Mouse (Mus musculus) megakaryocyte, embryonic 14.5 days (primary cell): ENCODE data around the gene Phf21a. TPM values are rescaled to one million over a fixed set of nuclear protein-coding genes. Genes with fewer than 3 reads are reported as not detected.
A peak's percentile ranks its signal among the peaks of the same experiment; 100 is the strongest.

Source experiments
- H3K27me3 ChIP-seq: replicated peaks from 2 replicates; pipeline ENCODE3; 2012; ENCODE audit warnings: inconsistent platforms
- H3K36me3 ChIP-seq: replicated peaks from 2 replicates; pipeline ENCODE3; 2012; ENCODE audit warnings: low read length, inconsistent platforms, mixed read lengths
- H3K4me1 ChIP-seq: 2 replicates; pipeline ENCODE4 v1.6.1; 2012; ENCODE audit warnings: inconsistent platforms
- H3K4me3 ChIP-seq: replicated peaks from 2 replicates; pipeline ENCODE3; 2012; ENCODE audit warnings: moderate library complexity, mild to moderate bottlenecking, inconsistent platforms
- H3K9me3 ChIP-seq: 2 replicates; pipeline ENCODE4 v1.6.1; 2012; ENCODE audit warnings: inconsistent platforms
- FLI1 ChIP-seq: IDR thresholded peaks from 2 replicates; pipeline ENCODE4 v1.6.1; 2012; ENCODE audit warnings: low read length, inconsistent platforms, mixed read lengths
- GATA1 ChIP-seq: IDR thresholded peaks from 3 replicates; pipeline ENCODE4 v1.6.1; 2012; ENCODE audit warnings: mixed read lengths, low read length, inconsistent platforms, borderline replicate concordance
- polyA plus RNA-seq: library from polyadenylated mRNA; stranded (reverse); fragments of >175 nt; gene quantifications from 2 replicates; pipeline ENCODE4 v1.2.3, GENCODE M21; 2012; ENCODE audit warnings: low replicate concordance; ENCODE audit not compliant: insufficient read depth

Phf21a gene
- polyA plus RNA-seq, 1 experiment = 19.0 TPM

DNA sequence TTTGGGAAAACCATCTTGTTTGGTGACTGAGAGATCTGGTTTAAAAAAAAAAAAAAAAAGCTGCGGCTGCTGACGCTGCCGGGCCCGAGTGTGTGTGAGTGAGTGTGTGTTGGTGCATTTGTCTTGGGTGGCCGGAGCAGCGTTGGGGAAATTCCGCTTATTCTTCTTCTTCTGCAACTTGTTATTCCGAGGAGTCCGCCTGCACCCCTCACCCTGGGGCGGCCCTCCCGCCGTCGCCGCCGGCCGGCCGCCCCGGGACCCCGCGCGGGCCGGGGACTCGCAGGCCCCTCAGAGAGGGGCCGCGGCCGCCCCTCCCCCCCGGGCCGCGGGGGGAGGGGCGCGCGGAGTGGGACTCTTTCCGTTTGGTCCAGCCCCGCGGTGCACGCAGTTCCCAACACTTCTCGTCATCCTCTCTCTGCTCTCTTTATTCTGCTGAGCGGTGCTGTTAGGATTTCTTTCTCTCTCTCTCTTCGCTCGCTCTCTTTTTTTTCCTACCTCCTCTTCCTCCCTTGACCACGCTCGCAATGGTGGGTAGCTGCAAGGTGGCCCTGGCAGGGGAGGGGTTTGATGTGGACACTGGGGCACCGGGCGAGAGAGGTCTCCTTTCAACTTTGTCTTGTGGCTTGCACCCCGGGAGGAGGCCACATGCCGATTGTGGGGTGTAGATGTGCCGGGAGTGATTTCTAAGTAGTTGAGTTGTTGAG, 92.3 kb downstream of the Phf21a start:
- Histone ChIP-seq H3K9me3 (no peaks in the 10 kb centered on the region), H3K4me3 (peak overlapping the region; percentile 98), H3K36me3 (peaks cover 5% of the 10 kb centered on the region), H3K27me3 (no peaks in the 10 kb centered on the region), H3K4me1 (peaks cover 39% of the 10 kb centered on the region)
- no peak for TF ChIP-seq GATA1
- TF ChIP-seq FLI1 = no peak

- H3K4me3 ChIP-seq = peak overlapping the region; percentile 98
- peaks cover 11% of the 10 kb centered on the region for H3K36me3 ChIP-seq
- TF ChIP-seq FLI1 (no peak), GATA1 (no peak)
- peaks cover 46% of the 10 kb centered on the region for H3K4me1 ChIP-seq
- H3K27me3 ChIP-seq = no peaks in the 10 kb centered on the region
- no peaks in the 10 kb centered on the region for H3K9me3 ChIP-seq
These were observed 93.0 kb downstream of the Phf21a start for GRCm38 (mm10) chr2:92185766-92186450.

- TF ChIP-seq FLI1 (no peak), GATA1 (no peak)
- no peaks in the 10 kb centered on the region for H3K27me3 ChIP-seq
- peaks cover 48% of the 10 kb centered on the region for H3K4me1 ChIP-seq
- H3K36me3 ChIP-seq = peaks cover 14% of the 10 kb centered on the region
- H3K9me3 ChIP-seq = no peaks in the 10 kb centered on the region
- peak overlapping the region; percentile 84 for H3K4me3 ChIP-seq
These were observed 94.1 kb downstream of the Phf21a start for GRCm38 (mm10) chr2:92187061-92187460.

- TF ChIP-seq GATA1 (no peak), FLI1 (no peak)
- H3K27me3 ChIP-seq = no peaks in the 10 kb centered on the region
- peak overlapping the region; percentile 72 for H3K4me3 ChIP-seq
- peaks cover 55% of the 10 kb centered on the region for H3K4me1 ChIP-seq
- H3K9me3 ChIP-seq = no peaks in the 10 kb centered on the region
- peaks cover 14% of the 10 kb centered on the region for H3K36me3 ChIP-seq
These were observed 95.8 kb downstream of the Phf21a start for GRCm38 (mm10) chr2:92188744-92189143.

DNA sequence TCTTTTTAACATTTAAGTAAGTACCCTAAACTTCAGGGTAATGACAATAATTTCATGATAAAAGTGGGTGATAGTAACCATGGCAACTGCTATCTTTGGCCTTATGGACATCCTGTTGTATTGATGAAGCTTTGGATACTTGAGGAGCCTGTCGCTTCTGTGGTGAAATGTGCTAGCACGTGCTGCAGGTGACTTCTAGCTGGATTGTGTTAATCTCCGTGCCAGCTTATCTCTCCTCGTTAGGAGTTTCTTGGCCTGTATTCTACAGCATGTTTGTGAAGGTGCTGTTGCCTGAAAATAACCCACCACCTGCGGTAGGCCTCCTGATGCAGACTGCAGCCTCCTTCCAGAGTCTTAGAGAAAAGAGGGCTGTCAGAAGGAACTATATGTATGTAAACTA, 98.0 kb downstream of the Phf21a start:
- H3K4me3 ChIP-seq = no peak overlapping the region
- TF ChIP-seq GATA1 (no peak; the same call in 2 of the 3 replicates), FLI1 (no peak)
- H3K4me1 ChIP-seq = peaks cover 53% of the 10 kb centered on the region
- H3K36me3 ChIP-seq = peaks cover 14% of the 10 kb centered on the region
- H3K27me3 ChIP-seq = no peaks in the 10 kb centered on the region
- H3K9me3 ChIP-seq = no peaks in the 10 kb centered on the region

- no peak for TF ChIP-seq FLI1
- no peak for TF ChIP-seq GATA1
These were observed 99.1 kb downstream of the Phf21a start for GRCm38 (mm10) chr2:92191826-92192581.

DNA sequence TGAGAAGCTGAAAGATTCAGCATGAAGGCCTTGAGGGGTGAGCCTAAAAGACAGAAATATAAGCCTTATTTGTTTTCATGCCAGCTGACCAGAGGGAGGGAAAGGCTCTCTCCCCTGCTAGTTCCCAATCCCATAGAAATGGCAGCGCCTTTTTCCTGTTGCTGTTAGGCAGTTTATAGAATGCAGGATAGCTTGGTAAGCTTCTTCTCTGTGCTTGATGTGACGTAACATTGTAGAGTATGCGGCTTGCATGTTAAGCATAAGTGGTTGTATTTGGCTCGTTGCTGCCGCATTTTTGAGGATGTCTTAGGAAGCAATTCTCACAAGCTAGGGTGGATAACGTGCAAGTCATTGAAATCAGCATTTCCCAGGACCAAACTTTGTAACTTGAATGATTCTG, 105.2 kb downstream of the Phf21a start:
- no peaks in the 10 kb centered on the region for H3K9me3 ChIP-seq
- peaks cover 2% of the 10 kb centered on the region for H3K36me3 ChIP-seq
- H3K4me1 ChIP-seq = peaks cover 49% of the 10 kb centered on the region
- TF ChIP-seq GATA1 (no peak), FLI1 (no peak)
- H3K4me3 ChIP-seq = no peak overlapping the region
- H3K27me3 ChIP-seq = no peaks in the 10 kb centered on the region

More at GRCm38 (mm10) chr2:92191826-92192581, 99.1 kb downstream of the Phf21a start:
- Histone ChIP-seq H3K36me3 (peaks cover 13% of the 10 kb centered on the region), H3K9me3 (no peaks in the 10 kb centered on the region), H3K4me3 (no peak overlapping the region), H3K27me3 (no peaks in the 10 kb centered on the region), H3K4me1 (peaks cover 43% of the 10 kb centered on the region)

GRCm38 (mm10) chr2:92198747-92199146, 105.8 kb downstream of the Phf21a start:
- Histone ChIP-seq H3K27me3 (no peaks in the 10 kb centered on the region), H3K36me3 (peaks cover 2% of the 10 kb centered on the region), H3K4me3 (no peak overlapping the region), H3K4me1 (peaks cover 44% of the 10 kb centered on the region), H3K9me3 (no peaks in the 10 kb centered on the region)
- TF ChIP-seq FLI1 (no peak), GATA1 (no peak)

DNA sequence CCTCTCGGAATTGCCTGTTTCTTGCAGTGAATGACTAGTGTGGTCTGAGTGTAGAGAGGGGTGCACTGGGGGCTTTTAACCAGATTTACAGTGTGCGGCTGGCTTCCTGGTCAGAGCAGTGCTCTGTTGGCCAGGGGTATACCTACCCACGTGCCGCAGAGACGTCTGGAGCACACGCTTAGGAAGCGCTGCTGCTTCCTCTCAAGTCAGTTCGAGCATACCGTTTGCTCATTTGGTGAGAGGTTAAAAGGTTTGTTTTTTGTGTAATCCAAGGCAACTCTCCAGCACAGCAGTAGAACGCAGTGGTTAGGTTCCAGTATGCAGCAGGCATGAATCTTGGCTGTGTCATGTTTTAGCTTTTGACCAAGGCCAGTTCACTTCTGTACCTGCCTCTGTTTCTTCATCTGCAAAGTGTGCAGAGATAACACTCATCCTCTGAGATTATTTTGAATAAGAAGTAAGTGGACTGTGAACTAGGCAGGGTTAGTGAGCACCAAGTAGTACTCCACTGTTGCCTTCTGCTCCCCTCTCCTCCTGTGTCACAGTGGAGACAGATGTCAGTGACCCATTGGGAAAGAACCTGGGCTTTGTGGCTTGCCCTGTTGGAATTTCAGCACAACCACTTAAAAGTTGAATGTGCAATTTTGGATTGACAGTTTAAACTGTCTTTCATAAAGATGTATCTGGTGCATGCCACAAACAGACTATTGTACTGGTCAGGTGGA, 106.8 kb downstream of the Phf21a start:
- no peak for TF ChIP-seq GATA1
- no peak for TF ChIP-seq FLI1
- Histone ChIP-seq H3K4me1 (peaks cover 53% of the 10 kb centered on the region), H3K36me3 (peaks cover 2% of the 10 kb centered on the region), H3K9me3 (no peaks in the 10 kb centered on the region), H3K4me3 (no peak overlapping the region), H3K27me3 (no peaks in the 10 kb centered on the region)
